Mouse (Mus musculus): ENCODE results near the gene Ptpro. TPM values are rescaled to one million over a fixed set of nuclear protein-coding genes. Genes with fewer than 3 reads are reported as not detected.

Gene Ptpro
- polyA plus RNA-seq, 1 experiment = not detected

GRCm38 (mm10) chr6:137386344-137386743 is 134.2 kb downstream of the Ptpro start:
- no peaks in the 10 kb centered on the region for H3K4me1 ChIP-seq (ENCODE audit: control insufficient read depth, insufficient read depth, low read length)
- TF ChIP-seq CTCF (IDR thresholded peaks at IDR 0.05; ENCODE audit: insufficient read depth, low read depth, low read length) = no peak
- no peak for TF ChIP-seq POLR2A (IDR thresholded peaks at IDR 0.05; ENCODE audit: insufficient read depth, low read depth, low read length)
- no peak overlapping the region for H3K27ac ChIP-seq (ENCODE audit: insufficient read depth, low read depth, low read length)
- no peak overlapping the region for H3K4me3 ChIP-seq (ENCODE audit: insufficient read depth, low read depth, low read length)
- 92% methylated on average over 4 of the region's 4 CpGs for WGBS

- no peaks in the 10 kb centered on the region for H3K4me1 ChIP-seq (ENCODE audit: control insufficient read depth, insufficient read depth, low read length)
- TF ChIP-seq POLR2A (IDR thresholded peaks at IDR 0.05; ENCODE audit: insufficient read depth, low read depth, low read length) = no peak
- no peak for TF ChIP-seq CTCF (IDR thresholded peaks at IDR 0.05; ENCODE audit: insufficient read depth, low read depth, low read length)
- no peak overlapping the region for H3K4me3 ChIP-seq (ENCODE audit: insufficient read depth, low read depth, low read length)
- H3K27ac ChIP-seq (ENCODE audit: insufficient read depth, low read depth, low read length) = no peak overlapping the region
- WGBS = 69% methylated on average over 4 of the region's 4 CpGs
Observed at GRCm38 (mm10) chr6:137386935-137387334, 134.8 kb downstream of the Ptpro start.

DNA sequence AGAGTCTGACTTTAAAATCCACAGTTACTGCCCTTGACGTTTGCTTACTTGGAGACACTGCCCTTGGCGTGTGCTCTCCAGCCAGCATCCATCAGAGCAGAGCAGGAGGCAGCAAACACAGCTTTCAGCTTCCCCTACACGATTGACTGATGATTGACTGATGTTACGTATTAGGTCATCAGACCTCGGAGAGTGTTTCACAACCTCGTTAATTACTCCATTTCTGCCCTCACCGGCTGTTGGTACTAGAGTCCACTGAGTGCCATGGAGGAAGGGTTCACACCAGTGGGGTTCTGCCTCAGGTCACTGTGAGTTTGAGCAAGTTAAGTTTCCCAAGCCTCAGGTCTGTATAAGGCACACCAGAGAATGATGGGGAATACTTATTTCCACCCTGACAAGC is 143.0 kb downstream of the Ptpro start:
- no peaks in the 10 kb centered on the region for H3K4me1 ChIP-seq (ENCODE audit: control insufficient read depth, insufficient read depth, low read length)
- H3K27ac ChIP-seq (ENCODE audit: insufficient read depth, low read depth, low read length) = no peak overlapping the region
- no peak overlapping the region for H3K4me3 ChIP-seq (ENCODE audit: insufficient read depth, low read depth, low read length)
- WGBS = 59% methylated on average over 7 of the region's 7 CpGs
- no peak for TF ChIP-seq POLR2A (IDR thresholded peaks at IDR 0.05; ENCODE audit: insufficient read depth, low read depth, low read length)
- no peak for TF ChIP-seq CTCF (IDR thresholded peaks at IDR 0.05; ENCODE audit: insufficient read depth, low read depth, low read length)

DNA sequence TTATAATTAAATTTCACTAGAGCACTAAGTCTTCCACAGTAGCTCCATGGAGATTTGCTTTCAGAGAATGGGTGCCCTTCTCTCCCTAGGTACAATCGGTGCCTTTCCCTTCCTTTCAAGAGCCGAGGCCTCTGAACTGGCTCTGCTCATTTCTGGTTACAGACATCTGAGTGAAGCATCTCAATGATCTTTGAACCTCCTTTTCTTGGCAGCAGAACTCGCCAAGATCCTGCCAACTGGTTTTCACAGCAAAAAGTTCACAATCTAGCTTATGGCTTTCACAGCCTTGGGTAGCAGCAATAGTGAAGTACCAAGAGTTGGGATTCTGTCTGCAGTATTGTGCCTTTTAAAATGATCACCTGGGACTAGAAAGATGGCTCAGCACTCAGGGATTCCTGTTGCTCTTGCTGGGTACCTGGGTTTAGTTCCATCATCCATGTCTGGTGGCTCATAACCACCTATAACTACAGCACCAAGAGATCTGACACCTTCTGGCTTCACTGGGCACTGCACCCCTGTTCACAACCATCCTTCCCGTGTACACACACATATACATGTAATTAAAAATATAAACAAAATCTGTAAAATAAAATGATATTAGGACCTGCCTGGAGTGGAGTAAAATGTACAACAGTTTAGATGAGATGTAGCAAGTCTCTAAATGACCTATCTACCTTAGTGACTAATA is 144.1 kb downstream of the Ptpro start:
- TF ChIP-seq CTCF (IDR thresholded peaks at IDR 0.05; ENCODE audit: insufficient read depth, low read depth, low read length) = no peak
- no peak for TF ChIP-seq POLR2A (IDR thresholded peaks at IDR 0.05; ENCODE audit: insufficient read depth, low read depth, low read length)
- Histone ChIP-seq H3K4me1 (ENCODE audit: control insufficient read depth, insufficient read depth, low read length) (no peaks in the 10 kb centered on the region), H3K4me3 (ENCODE audit: insufficient read depth, low read depth, low read length) (no peak overlapping the region), H3K27ac (ENCODE audit: insufficient read depth, low read depth, low read length) (no peak overlapping the region)
- 50% methylated on average over 4 of the region's 4 CpGs for WGBS

DNA sequence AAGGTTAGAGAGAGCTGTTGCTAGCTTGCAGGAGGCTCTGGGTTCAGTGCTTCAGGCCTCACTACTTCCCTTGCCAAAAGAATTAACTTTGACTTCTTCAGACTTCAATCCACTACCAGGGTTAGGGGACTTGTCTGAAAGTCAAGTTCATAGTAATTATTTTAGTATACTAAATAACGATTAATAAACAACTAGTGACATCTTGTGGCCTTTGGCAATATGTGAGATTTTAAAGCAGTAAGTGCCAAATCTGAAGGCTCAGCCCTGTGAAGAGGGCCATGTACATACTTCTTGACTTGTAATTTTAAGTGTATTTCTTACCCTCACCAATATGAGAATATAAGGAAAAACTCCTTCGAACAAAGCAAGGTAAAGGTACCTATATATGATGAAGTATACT is 145.2 kb downstream of the Ptpro start:
- Histone ChIP-seq H3K4me1 (ENCODE audit: control insufficient read depth, insufficient read depth, low read length) (no peaks in the 10 kb centered on the region), H3K4me3 (ENCODE audit: insufficient read depth, low read depth, low read length) (no peak overlapping the region), H3K27ac (ENCODE audit: insufficient read depth, low read depth, low read length) (no peak overlapping the region)
- TF ChIP-seq POLR2A (IDR thresholded peaks at IDR 0.05; ENCODE audit: insufficient read depth, low read depth, low read length) (no peak), CTCF (IDR thresholded peaks at IDR 0.05; ENCODE audit: insufficient read depth, low read depth, low read length) (no peak)
- WGBS = 70% methylated on average over 2 of the region's 2 CpGs

DNA sequence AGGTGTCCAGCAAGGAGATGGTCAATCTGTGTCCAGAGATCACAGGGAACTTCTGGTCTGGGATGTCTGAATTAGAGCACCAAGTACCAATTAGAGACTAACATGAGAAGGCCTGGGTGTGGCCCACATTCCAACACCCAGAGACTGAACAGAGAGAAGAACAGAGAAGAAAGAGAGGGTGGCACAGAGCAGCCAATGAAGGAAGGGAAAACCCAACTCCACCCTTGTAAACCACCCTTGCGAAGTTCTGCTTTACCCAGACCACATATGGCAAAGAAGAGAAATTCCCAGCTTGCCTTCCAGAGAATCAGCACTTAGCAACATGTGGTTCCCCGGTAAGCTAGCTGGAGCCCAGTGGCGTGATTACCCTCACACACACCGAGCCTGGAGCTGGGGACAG is 152.1 kb downstream of the Ptpro start:
- Histone ChIP-seq H3K4me3 (ENCODE audit: insufficient read depth, low read depth, low read length) (no peak overlapping the region), H3K4me1 (ENCODE audit: control insufficient read depth, insufficient read depth, low read length) (no peaks in the 10 kb centered on the region), H3K27ac (ENCODE audit: insufficient read depth, low read depth, low read length) (no peak overlapping the region)
- no peak for TF ChIP-seq POLR2A (IDR thresholded peaks at IDR 0.05; ENCODE audit: insufficient read depth, low read depth, low read length)
- no peak for TF ChIP-seq CTCF (IDR thresholded peaks at IDR 0.05; ENCODE audit: insufficient read depth, low read depth, low read length)
- WGBS = 89% methylated on average over 4 of the region's 4 CpGs

GRCm38 (mm10) chr6:137405690-137406089 is 153.6 kb downstream of the Ptpro start:
- WGBS = 80% methylated on average over 2 of the region's 2 CpGs
- no peak for TF ChIP-seq POLR2A (IDR thresholded peaks at IDR 0.05; ENCODE audit: insufficient read depth, low read depth, low read length)
- TF ChIP-seq CTCF (IDR thresholded peaks at IDR 0.05; ENCODE audit: insufficient read depth, low read depth, low read length) = no peak

GRCm38 (mm10) chr6:137410510-137410909 is 158.4 kb downstream of the Ptpro start:
- Histone ChIP-seq H3K4me3 (ENCODE audit: insufficient read depth, low read depth, low read length) (no peak overlapping the region), H3K4me1 (ENCODE audit: control insufficient read depth, insufficient read depth, low read length) (peaks cover 5% of the 10 kb centered on the region), H3K27ac (ENCODE audit: insufficient read depth, low read depth, low read length) (0 out of 2 replicates have a peak overlapping the region, but pooled peaks have one; percentile 39)
- WGBS = 43% methylated on average over 3 of the region's 3 CpGs
- TF ChIP-seq CTCF (IDR thresholded peaks at IDR 0.05; ENCODE audit: insufficient read depth, low read depth, low read length) = no peak
- no peak for TF ChIP-seq POLR2A (IDR thresholded peaks at IDR 0.05; ENCODE audit: insufficient read depth, low read depth, low read length)

More at GRCm38 (mm10) chr6:137405690-137406089, 153.6 kb downstream of the Ptpro start:
- H3K4me1 ChIP-seq (ENCODE audit: control insufficient read depth, insufficient read depth, low read length) = peaks cover 3% of the 10 kb centered on the region; the same call in 1 of the 2 replicates
- H3K27ac ChIP-seq (ENCODE audit: insufficient read depth, low read depth, low read length) = no peak overlapping the region
- no peak overlapping the region for H3K4me3 ChIP-seq (ENCODE audit: insufficient read depth, low read depth, low read length)

DNA sequence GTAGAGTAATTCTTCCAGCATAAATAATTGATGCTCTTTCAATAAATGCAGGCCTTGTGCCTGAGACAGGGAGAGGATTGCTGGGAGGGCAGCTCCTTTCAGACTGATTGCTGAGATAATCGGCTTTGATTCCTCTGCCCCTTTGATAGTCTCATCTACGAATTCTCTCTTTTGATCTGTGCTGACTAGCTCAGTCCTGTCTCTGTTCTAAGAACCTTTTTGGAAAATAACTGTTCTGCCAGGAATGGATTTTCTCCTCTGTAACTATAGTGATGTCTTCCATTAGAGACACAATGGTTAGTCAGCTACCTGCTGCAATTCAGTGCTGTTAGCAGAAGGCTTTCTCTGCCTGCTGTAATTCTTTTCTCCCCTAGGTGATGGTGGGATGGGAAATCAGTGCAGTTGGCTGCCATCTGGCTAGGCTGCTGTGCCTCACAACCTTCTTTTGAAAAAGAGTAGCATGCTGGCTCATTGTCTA is 159.8 kb downstream of the Ptpro start:
- TF ChIP-seq CTCF (IDR thresholded peaks at IDR 0.05; ENCODE audit: insufficient read depth, low read depth, low read length) = no peak
- TF ChIP-seq POLR2A (IDR thresholded peaks at IDR 0.05; ENCODE audit: insufficient read depth, low read depth, low read length) = no peak
- Histone ChIP-seq H3K27ac (ENCODE audit: insufficient read depth, low read depth, low read length) (no peak overlapping the region), H3K4me1 (ENCODE audit: control insufficient read depth, insufficient read depth, low read length) (peaks cover 5% of the 10 kb centered on the region), H3K4me3 (ENCODE audit: insufficient read depth, low read depth, low read length) (no peak overlapping the region)
- WGBS = 17% methylated on average over 2 of the region's 2 CpGs
